Mouse (Mus musculus): ENCODE data around the gene B4galnt1.

DNA sequence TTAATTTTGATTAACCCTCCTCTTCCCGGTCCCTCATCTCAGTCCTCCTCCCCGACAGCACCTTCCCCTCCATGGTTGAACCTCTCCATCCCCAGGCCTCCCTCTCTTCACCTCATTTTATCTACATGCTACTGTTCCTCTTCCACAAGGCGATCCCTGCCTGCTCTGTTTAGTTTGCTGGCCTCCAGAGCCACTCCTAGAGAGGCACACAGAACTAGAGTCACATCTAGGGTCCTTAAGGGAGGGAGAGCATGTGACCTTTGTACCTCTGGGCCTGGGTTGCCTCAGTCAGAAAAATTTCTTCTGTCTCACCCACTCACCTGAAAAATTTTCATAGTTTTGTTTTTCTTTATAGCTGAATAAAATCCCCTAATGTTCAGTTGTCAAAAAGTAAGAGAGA, 27.1 kb upstream of the B4galnt1 start:
- TF ChIP-seq KAT2A (conservative IDR thresholded peaks at IDR 0.05; ENCODE audit: low read depth, low read length) (no peak), EP300 (IDR thresholded peaks at IDR 0.05; ENCODE audit: low read depth in 1 of 2, low read length in 2 of 2) (no peak), CTCF (IDR thresholded peaks at IDR 0.05 in 2 of 3, conservative IDR thresholded peaks at IDR 0.05 in 1 of 3; ENCODE audit: control insufficient read depth in 1 of 3, insufficient read depth in 1 of 3, low read depth in 2 of 3, low read length in 3 of 3, poor library complexity in 1 of 3, severe bottlenecking in 1 of 3) (no peak), ZMIZ1 (IDR thresholded peaks at IDR 0.05; ENCODE audit: low read depth, low read length) (no peak), NELFE (IDR thresholded peaks at IDR 0.05; ENCODE audit: low read depth, low read length) (no peak), MYC (IDR thresholded peaks at IDR 0.05; ENCODE audit: low read depth, low read length) (no peak)

Data from MEL (cell line).